Mouse (Mus musculus): Measurements from ENCODE around the gene Ehd2.

The Ehd2 gene

GRCm38 (mm10) chr7:15975451-15975850 lies 8.1 kb upstream of the Ehd2 start:
- no peak for DNase-seq (ENCODE audit: low spot score in 2 of 2)

GRCm38 (mm10) chr7:15974712-15975111 lies 7.3 kb upstream of the Ehd2 start:
- peak; percentile 43 to 69 for DNase-seq (ENCODE audit: low spot score in 2 of 2)

DNA sequence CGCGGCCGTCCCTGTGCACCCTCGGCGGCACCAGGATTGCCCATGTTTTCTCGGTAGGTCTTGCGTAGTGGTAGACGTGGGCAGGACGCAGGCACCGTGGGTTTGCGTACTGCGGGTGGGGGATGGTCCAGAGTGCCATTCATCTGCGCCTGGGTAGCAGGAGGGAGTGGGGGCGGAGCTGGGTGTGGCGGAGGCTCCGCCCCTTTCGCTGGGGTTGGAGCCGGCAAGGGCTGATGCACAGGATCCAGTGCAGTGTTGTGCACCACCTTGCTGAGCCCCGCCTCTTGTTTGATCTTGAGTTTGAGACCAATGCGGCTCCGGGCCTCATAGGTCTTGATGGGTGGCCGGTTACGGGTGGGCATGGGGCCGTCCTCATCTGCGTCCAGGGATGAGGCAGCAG lies 4.9 kb upstream of the Ehd2 start:
- DNase-seq (ENCODE audit: low spot score in 2 of 2): no peak

DNA sequence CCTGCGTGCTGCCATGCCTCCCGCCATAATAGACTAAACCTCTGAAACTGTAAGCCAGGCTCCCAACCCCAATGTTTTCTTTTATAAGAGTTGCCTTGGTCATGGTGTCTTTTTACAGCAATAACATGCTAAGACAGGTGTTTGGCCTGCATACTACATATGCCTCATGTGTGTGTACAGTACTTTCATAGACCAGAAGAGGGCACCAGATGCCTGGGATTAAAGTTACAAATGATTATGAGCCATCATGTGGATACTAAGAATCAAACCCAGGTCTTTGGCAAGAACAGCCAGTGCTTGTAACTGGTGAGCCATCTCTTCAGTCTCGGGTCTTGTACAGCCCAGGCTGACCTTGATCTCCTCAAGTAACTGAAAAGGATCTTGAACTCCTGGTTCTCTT lies 2.3 kb upstream of the Ehd2 start:
- no peak for DNase-seq (ENCODE audit: low spot score in 2 of 2)

- DNase-seq (ENCODE audit: low spot score in 2 of 2): no peak
These were observed 955 bp upstream of the Ehd2 start for GRCm38 (mm10) chr7:15968322-15968721.

GRCm38 (mm10) chr7:15966489-15966888 lies 878 bp downstream of the Ehd2 start:
- no peak for DNase-seq (ENCODE audit: low spot score in 2 of 2)

DNA sequence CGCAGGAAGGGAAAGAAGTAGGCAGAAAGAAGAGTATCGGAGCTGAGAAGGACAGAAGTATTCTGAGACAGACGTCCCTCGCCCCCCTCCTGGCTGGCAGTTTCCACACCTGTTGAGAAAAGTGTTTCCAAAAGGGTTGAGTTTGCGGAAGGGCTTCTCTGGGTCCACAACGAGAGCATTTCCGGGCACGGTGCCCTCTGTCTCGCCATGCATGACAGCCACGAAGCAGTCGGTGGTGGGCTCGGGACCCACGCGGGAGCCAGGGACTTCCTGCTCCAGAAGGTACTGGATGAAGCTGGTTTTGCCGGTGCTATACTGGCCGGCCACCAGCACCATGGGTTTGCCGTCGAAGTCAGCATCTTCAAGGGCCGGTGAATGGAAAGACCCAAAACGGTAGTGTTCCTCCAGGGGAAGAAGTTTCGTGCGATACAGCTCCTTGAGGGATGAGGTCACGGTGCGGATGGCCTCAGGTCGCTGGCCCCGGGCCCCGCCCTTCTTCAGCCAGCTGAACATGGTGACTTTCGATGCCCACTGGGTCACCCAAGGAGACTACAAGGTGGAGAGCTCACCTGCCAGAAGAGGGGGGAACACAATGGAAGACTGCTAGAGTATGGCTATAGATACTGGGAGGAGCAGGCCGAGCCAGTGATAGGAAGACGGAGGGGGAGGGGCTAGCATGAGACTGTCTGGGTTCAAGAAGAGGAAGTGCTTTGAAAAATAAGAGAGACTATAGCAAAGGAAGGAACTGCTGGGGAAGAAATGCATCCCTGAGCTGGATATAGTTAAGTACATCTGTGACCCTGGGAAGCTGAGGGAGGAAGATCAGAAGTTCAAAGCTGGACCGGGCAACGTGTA lies 3.3 kb downstream of the Ehd2 start:
- DNase-seq (ENCODE audit: low spot score in 2 of 2): no peak

DNA sequence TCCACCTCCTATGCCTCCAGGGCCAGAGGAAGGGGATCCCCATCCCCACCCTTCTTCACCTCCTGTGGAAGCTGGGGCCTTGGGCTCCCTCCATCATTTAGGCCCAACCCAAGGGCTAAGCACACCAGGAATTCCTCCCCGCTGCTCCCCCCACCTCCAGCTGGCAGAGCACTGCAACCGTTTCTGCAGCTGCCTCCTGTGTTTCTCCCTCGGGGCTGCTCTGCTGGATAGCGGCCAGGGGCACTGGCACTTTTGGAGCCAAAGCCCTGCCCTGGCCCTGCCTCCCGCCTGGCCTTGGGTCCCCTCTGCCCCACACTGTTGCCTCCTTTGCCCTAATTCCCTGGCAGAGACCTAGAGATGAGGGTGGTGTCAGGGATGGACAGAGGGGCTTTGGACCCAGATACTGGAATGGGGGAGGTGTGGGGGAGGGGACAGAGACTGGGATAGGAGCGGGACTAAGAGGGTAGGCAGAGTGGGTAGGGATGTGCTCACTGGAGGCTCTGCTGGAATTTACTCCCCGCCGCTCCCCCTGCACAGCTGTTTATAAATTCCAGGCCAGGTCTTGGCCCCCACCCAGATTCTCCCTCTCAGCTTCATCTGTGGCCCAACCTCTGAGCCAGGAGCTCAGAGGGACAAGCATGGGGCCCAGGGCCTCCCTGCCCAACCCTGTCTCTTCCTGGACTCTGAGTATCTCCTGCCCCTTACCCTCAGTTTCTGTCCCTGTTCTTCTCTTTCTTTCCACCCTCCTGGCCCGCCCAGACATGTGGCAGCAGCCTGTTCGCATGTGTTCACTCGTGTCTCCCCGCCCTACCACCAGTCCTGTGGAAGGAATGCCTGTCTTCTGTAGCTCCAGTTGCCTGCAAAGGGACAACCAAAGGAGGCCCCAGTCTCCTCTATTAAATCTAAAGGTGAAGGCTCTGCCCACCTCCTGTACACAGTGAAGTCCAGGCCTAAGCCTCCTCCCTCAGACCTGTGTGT lies 4.8 kb downstream of the Ehd2 start:
- peak; percentile 34 to 40 for DNase-seq (ENCODE audit: low spot score in 2 of 2)

DNA sequence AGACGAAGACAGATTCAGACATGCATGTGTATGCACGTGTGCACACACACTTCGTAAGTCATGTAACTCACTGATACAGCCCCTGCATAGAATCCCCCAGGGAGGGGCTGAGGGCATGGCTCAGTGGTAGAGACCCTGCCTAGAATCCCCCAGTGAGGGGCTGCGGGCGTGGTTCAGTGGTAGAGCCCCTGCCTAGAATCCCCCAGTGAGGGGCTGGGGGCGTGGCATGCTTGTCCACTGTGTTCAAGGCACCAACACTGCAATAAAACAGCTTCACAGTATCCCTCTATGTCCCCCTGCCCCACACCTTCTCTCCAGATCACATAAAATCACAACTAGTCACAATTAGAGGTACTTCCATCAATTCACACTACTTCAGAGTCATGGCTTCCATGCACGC lies 5.6 kb downstream of the Ehd2 start:
- DNase-seq (ENCODE audit: low spot score in 2 of 2): no peak

DNA sequence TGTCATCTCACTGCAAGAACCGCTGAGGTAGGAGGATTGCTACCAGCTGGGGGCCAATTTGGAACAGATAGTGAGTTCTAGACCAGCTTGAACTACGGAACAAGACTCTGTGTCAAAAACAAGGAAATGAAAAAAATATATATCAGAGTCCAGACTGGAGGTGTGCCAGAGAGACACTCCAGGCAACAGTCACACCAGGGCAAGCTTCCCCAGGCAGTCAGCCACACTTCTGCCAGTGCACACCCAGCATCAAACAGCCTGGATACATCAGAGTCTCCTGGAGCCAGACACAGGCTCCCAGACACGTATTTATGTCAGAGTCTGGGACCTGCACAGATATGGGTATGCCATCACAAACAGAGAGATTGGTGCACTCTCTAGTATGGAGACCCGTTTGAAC lies 6.1 kb downstream of the Ehd2 start:
- no peak for DNase-seq (ENCODE audit: low spot score in 2 of 2)

GRCm38 (mm10) chr7:15960691-15961090 lies 6.7 kb downstream of the Ehd2 start:
- DNase-seq (ENCODE audit: low spot score in 2 of 2): no peak

- no peak for DNase-seq (ENCODE audit: low spot score in 2 of 2)
These were observed 11.2 kb downstream of the Ehd2 start for GRCm38 (mm10) chr7:15956143-15956542.

DNA sequence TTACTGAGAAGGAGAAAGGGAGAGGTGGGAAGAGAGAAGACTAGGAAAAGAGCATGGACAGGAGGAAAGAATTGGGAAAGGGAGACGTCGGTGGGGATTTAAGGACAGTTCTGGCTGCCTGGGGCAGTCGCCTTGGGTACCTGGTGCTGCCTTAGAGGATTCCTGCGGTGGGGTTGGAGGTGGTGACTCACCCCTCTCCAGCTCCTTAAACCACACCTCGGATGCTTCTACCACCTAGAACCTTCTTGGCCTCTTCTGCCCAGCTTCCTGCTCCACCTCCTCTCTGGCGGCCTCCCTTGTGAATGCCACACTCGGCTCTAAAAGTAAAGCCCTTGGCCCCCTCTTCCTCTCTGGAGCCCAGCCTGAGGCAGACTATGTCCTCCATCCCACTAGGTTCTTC lies 11.9 kb downstream of the Ehd2 start:
- no peak for DNase-seq (ENCODE audit: low spot score in 2 of 2)

DNA sequence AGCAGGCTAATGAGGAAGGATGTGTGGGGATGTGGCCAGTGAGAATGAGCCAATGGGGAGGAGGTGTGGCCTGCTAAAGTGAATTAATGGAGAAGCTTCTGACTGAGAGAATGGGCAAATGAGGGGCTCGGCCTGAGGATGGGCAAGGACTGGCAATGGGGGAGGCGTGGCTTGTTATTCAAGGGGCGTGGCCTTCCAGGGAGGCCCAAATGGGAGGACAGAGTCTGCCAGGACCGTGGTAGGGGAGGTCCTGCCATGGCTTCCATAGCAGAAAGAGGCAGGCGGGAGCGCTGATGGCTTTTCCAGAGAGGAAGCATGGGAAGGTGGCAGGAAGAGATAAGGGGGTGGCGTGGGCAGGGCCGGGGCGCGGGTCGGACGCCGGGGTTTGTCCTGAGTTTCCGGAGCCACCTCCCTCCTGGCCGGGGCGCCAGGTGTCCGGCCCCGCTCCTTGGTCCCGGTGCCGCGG lies 12.4 kb downstream of the Ehd2 start:
- no peak for DNase-seq (ENCODE audit: low spot score in 2 of 2)

DNA sequence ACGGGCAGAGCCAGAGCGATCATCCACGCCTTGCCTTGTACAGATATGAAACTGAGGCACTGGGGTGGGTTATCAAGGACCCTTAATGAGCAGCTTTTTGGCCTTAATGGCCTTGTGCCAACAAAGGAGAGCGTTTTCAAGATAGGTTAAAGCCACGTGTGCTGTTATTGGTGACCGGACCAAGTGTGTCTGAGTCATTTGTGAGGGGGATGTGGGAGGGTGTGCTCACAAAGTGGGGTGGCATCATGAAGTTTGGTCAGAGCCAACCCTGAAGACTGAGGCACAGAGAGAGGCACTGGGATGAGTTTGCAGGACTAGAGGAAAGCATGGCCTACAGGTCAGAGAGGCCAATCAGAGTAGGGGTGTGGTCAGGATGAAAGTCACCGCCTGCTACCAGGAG lies 12.9 kb downstream of the Ehd2 start:
- no peak for DNase-seq (ENCODE audit: low spot score in 2 of 2)

- DNase-seq (ENCODE audit: low spot score in 2 of 2): no peak
These were observed 13.9 kb downstream of the Ehd2 start for GRCm38 (mm10) chr7:15953307-15954074.

DNA sequence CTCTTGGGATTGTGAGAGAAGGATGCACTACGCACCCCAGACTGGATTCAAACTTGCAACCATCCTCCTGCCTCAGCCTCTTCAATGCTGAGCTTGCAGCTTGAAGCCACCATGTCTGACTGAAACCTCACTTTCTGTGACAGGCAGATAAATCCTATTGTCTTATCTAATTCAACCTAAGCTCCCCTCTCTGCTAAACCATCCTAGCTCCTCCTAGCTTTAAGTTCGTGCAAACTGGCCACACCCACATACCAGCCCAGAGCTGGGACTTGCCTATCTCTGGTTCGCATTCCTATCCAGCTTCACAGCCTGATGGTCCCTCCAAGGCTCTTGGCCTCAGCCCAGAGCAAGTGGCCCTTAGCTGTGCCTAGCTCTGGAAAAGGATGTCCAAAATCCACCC lies 15.0 kb downstream of the Ehd2 start:
- DNase-seq (ENCODE audit: low spot score in 2 of 2): no peak

- DNase-seq (ENCODE audit: low spot score in 2 of 2): no peak
These were observed 17.4 kb downstream of the Ehd2 start for GRCm38 (mm10) chr7:15950008-15950407.

DNA sequence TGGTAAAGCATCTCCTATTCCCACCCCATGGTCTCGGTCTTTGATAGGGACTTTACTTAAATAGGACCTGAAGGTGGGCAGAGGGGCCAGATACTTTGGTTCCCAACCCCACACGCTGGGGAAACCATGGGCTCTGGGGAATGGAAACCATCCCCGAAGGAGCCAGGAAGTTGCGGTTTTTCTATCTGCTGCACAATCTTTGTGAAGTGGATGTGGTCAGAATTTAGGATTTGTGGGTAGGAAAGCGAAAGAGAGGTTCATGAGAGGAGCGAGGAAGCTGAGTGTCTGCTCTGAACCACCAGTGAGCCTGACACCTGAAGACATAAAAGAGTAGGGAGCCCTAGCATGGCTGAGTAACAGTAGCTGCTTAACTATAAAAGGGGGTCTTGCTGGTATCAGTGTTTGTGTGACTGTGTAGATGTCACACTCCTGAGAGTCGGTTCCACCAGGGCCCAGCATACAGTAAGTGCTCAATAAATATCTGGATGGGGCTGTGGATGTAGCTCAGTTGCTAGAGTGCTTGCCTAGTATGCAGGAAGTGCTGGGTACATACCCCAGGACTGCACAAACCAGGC lies 18.1 kb downstream of the Ehd2 start:
- DNase-seq (ENCODE audit: low spot score in 2 of 2): no peak

DNA sequence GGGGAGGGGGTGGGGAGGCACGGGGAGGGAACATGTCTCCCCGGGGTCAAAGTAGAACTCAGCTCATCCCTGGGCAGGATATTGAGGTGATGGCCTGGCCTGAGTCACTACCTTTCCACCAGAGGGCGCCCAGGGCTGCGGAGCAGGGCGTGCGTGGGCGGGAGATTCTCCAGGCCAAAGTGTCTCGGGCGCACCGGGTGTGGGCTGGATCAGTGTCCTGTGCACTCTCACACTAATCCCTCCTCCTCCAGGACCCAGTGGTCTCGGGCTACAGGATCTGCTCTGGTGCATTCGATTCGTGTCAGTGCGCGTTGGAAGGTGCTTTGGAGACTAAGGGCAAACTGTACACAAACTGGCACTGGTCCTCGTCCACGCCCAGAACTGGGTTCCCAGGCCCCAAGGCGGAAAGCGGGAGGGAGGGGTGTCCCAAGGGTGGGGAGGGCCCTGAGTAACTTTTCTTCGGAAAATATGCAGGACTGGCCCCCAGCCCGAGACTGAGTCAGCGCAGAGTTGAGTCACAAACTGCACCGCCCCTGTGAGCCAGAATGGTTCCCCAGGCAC lies 18.9 kb downstream of the Ehd2 start:
- peak; percentile 57 to 65 for DNase-seq (ENCODE audit: low spot score in 2 of 2)

GRCm38 (mm10) chr7:15947653-15948260 lies 19.6 kb downstream of the Ehd2 start:
- no peak for DNase-seq (ENCODE audit: low spot score in 2 of 2)

All from frontal cortex, postnatal 36 days (tissue).